Mouse (Mus musculus): Measurements from ENCODE around the gene Plscr5. TPM values are rescaled to one million over a fixed set of nuclear protein-coding genes. Genes with fewer than 3 reads are reported as not detected.

The Plscr5 gene
- polyA plus RNA-seq, 1 experiment from 2014 or later = not detected

- Histone ChIP-seq H3K4me1 (ENCODE audit: insufficient read depth) (no peaks in the 10 kb centered on the region), H3K9ac (no peak overlapping the region), H3K4me3 (ENCODE audit: low read depth, low read length) (no peak overlapping the region), H3K4me2 (no peak overlapping the region), H3K9me3 (ENCODE audit: low read depth, low read length) (no peaks in the 10 kb centered on the region), H3K27me3 (ENCODE audit: insufficient read depth, low read length) (no peaks in the 10 kb centered on the region), H3K27ac (ENCODE audit: low read depth) (no peak overlapping the region), H3K36me3 (ENCODE audit: insufficient read depth) (no peaks in the 10 kb centered on the region)
- 54% methylated on average over 7 of the region's 7 CpGs for WGBS
- peak; percentile 75; the same call in 1 of the 2 replicates for ATAC-seq (ENCODE audit: insufficient read depth)
- peak; percentile 33 for DNase-seq
- no peak for TF ChIP-seq CTCF (IDR thresholded peaks at IDR 0.05; ENCODE audit: low read depth)
Measured at GRCm38 (mm10) chr9:92210386-92210967, 17.7 kb downstream of the Plscr5 start.

- 16% methylated on average over 3 of the region's 3 CpGs for WGBS
- no peak for TF ChIP-seq CTCF (IDR thresholded peaks at IDR 0.05; ENCODE audit: low read depth)
- ATAC-seq (ENCODE audit: insufficient read depth) (0 out of 2 replicates have a peak, but pooled peaks have one; percentile 39), DNase-seq (peak; percentile 60)
- Histone ChIP-seq H3K9ac (no peak overlapping the region), H3K4me2 (no peak overlapping the region), H3K36me3 (ENCODE audit: insufficient read depth) (no peaks in the 10 kb centered on the region), H3K27ac (ENCODE audit: low read depth) (peak overlapping the region; percentile 26; the same call in 1 of the 2 replicates), H3K27me3 (ENCODE audit: insufficient read depth, low read length) (no peaks in the 10 kb centered on the region), H3K4me3 (ENCODE audit: low read depth, low read length) (no peak overlapping the region), H3K4me1 (ENCODE audit: insufficient read depth) (no peaks in the 10 kb centered on the region), H3K9me3 (ENCODE audit: low read depth, low read length) (no peaks in the 10 kb centered on the region)
Measured at GRCm38 (mm10) chr9:92211048-92211447, 18.3 kb downstream of the Plscr5 start.

- Histone ChIP-seq H3K27me3 (ENCODE audit: insufficient read depth, low read length) (no peaks in the 10 kb centered on the region), H3K4me3 (ENCODE audit: low read depth, low read length) (no peak overlapping the region), H3K27ac (ENCODE audit: low read depth) (no peak overlapping the region), H3K9me3 (ENCODE audit: low read depth, low read length) (no peaks in the 10 kb centered on the region), H3K9ac (no peak overlapping the region), H3K36me3 (ENCODE audit: insufficient read depth) (no peaks in the 10 kb centered on the region), H3K4me2 (no peak overlapping the region), H3K4me1 (ENCODE audit: insufficient read depth) (no peaks in the 10 kb centered on the region)
- ATAC-seq (ENCODE audit: insufficient read depth) (peak; percentile 38; the same call in 1 of the 2 replicates), DNase-seq (peak; percentile 70)
- WGBS = 40% methylated on average over 4 of the region's 4 CpGs
- TF ChIP-seq CTCF (IDR thresholded peaks at IDR 0.05; ENCODE audit: low read depth) = peak; percentile 21; the same call in 1 of the 2 replicates
Measured at GRCm38 (mm10) chr9:92217484-92217883, 24.7 kb downstream of the Plscr5 start.

GRCm38 (mm10) chr9:92217896-92218295, 25.2 kb downstream of the Plscr5 start:
- no peak overlapping the region for H3K27ac ChIP-seq (ENCODE audit: low read depth)
- 83% methylated on average over 2 of the region's 2 CpGs for WGBS
- H3K9ac ChIP-seq = no peak overlapping the region
- H3K36me3 ChIP-seq (ENCODE audit: insufficient read depth) = no peaks in the 10 kb centered on the region
- H3K9me3 ChIP-seq (ENCODE audit: low read depth, low read length) = no peaks in the 10 kb centered on the region
- no peak for TF ChIP-seq CTCF (IDR thresholded peaks at IDR 0.05; ENCODE audit: low read depth)
- no peaks in the 10 kb centered on the region for H3K27me3 ChIP-seq (ENCODE audit: insufficient read depth, low read length)
- ATAC-seq (ENCODE audit: insufficient read depth) (no peak; the same call in 1 of the 2 replicates), DNase-seq (no peak)
- no peak overlapping the region for H3K4me3 ChIP-seq (ENCODE audit: low read depth, low read length)
- no peak overlapping the region for H3K4me2 ChIP-seq
- no peaks in the 10 kb centered on the region for H3K4me1 ChIP-seq (ENCODE audit: insufficient read depth)

GRCm38 (mm10) chr9:92220151-92220550, 27.4 kb downstream of the Plscr5 start:
- Histone ChIP-seq H3K9me3 (ENCODE audit: low read depth, low read length) (no peaks in the 10 kb centered on the region), H3K4me1 (ENCODE audit: insufficient read depth) (no peaks in the 10 kb centered on the region), H3K4me3 (ENCODE audit: low read depth, low read length) (no peak overlapping the region), H3K27me3 (ENCODE audit: insufficient read depth, low read length) (no peaks in the 10 kb centered on the region), H3K27ac (ENCODE audit: low read depth) (no peak overlapping the region), H3K4me2 (no peak overlapping the region), H3K36me3 (ENCODE audit: insufficient read depth) (no peaks in the 10 kb centered on the region), H3K9ac (no peak overlapping the region)
- ATAC-seq (ENCODE audit: insufficient read depth) (no peak), DNase-seq (no peak)
- TF ChIP-seq CTCF (IDR thresholded peaks at IDR 0.05; ENCODE audit: low read depth) = no peak
- 41% methylated on average over 3 of the region's 3 CpGs for WGBS

- Histone ChIP-seq H3K9me3 (ENCODE audit: low read depth, low read length) (no peaks in the 10 kb centered on the region), H3K4me2 (no peak overlapping the region), H3K4me3 (ENCODE audit: low read depth, low read length) (no peak overlapping the region), H3K4me1 (ENCODE audit: insufficient read depth) (no peaks in the 10 kb centered on the region), H3K36me3 (ENCODE audit: insufficient read depth) (no peaks in the 10 kb centered on the region), H3K27me3 (ENCODE audit: insufficient read depth, low read length) (no peaks in the 10 kb centered on the region), H3K27ac (ENCODE audit: low read depth) (no peak overlapping the region), H3K9ac (no peak overlapping the region)
- TF ChIP-seq CTCF (IDR thresholded peaks at IDR 0.05; ENCODE audit: low read depth) = no peak
- DNase-seq (no peak), ATAC-seq (ENCODE audit: insufficient read depth) (no peak)
Measured at GRCm38 (mm10) chr9:92221480-92221879, 28.7 kb downstream of the Plscr5 start.

- H3K36me3 ChIP-seq (ENCODE audit: insufficient read depth) = no peaks in the 10 kb centered on the region
- DNase-seq (no peak), ATAC-seq (ENCODE audit: insufficient read depth) (no peak)
- H3K27ac ChIP-seq (ENCODE audit: low read depth) = no peak overlapping the region
- no peaks in the 10 kb centered on the region for H3K9me3 ChIP-seq (ENCODE audit: low read depth, low read length)
- WGBS = 94% methylated on average over 1 of the region's 1 CpGs
- TF ChIP-seq CTCF (IDR thresholded peaks at IDR 0.05; ENCODE audit: low read depth) = no peak
- no peak overlapping the region for H3K9ac ChIP-seq
- H3K4me3 ChIP-seq (ENCODE audit: low read depth, low read length) = no peak overlapping the region
- no peaks in the 10 kb centered on the region for H3K27me3 ChIP-seq (ENCODE audit: insufficient read depth, low read length)
- H3K4me1 ChIP-seq (ENCODE audit: insufficient read depth) = no peaks in the 10 kb centered on the region
- no peak overlapping the region for H3K4me2 ChIP-seq
Measured at GRCm38 (mm10) chr9:92224598-92225231, 32.0 kb downstream of the Plscr5 start.

Measured in lung, embryonic 14.5 days (tissue).